Mouse (Mus musculus) inflammation-experienced regulatory T-cells, adult 6 months (primary cell): ENCODE results near the gene Arl6. TPM values are rescaled to one million over a fixed set of nuclear protein-coding genes. Genes with fewer than 3 reads are reported as not detected.

Experiments used
- ATAC-seq: one replicate; pipeline ENCODE4 v1.8.0; 2017
- polyA plus RNA-seq, 3 experiments: library from polyadenylated mRNA; unstranded; fragments of 100-300 nt; shearing (Covaris generic); gene quantifications; one replicate each; pipeline ENCODE4 v1.2.1; 2017

Gene Arl6
- polyA plus RNA-seq = 1 to 10 TPM; 3.9 to 7.6 (median 3.9) TPM

- peak; percentile 96 for ATAC-seq
Observed at GRCm38 (mm10) chr16:59639102-59639691, at the start of gene Arl6. Gene Arl6, minus strand, starts transcription at chr16:59639391.

GRCm38 (mm10) chr16:59685135-59685534, 45.9 kb upstream of the Arl6 start:
- no peak for ATAC-seq

DNA sequence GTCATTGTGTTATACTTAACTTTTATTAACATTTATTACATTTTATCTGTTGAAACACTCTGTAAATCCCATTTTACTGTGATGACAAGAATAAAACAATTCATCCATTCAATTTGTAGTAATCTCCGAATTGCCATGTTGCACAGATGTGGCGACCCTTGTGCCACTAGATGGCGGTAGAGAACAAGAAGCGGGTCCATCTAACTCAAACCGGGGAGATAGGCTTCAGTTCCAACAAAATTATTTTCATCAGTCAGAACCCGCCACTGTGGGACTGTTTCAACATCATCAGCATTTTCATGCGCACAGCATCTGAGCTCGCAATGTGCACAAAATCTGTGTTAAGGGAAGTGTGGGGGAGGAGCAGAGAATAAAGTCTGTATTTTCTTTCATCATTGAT, 44.2 kb upstream of the Arl6 start:
- ATAC-seq = peak; percentile 63

GRCm38 (mm10) chr16:59682216-59682891, 43.2 kb upstream of the Arl6 start:
- no peak for ATAC-seq

- no peak for ATAC-seq
Observed at GRCm38 (mm10) chr16:59666938-59667337, 27.7 kb upstream of the Arl6 start.

GRCm38 (mm10) chr16:59643766-59644165, 4.6 kb upstream of the Arl6 start:
- ATAC-seq = no peak

DNA sequence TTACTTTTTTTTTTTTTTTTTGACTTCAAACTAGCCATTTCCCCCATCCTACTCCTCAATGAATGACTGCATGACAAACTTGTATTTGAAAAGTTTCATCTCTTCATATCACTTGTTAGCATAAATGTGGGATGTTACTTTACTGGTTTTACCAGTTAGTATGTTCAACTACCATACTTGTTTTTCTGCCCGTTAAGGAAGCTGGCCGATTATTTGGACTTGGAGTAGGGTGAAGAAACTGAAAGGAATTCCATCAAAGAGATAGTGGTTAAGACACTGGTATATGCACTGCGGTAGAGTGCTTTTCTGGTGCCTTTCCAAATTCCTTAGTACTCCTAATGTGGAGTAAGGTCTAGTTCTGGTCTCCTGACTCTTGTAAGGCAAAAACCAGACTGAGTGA, 794 bp upstream of the Arl6 start:
- ATAC-seq = no peak

DNA sequence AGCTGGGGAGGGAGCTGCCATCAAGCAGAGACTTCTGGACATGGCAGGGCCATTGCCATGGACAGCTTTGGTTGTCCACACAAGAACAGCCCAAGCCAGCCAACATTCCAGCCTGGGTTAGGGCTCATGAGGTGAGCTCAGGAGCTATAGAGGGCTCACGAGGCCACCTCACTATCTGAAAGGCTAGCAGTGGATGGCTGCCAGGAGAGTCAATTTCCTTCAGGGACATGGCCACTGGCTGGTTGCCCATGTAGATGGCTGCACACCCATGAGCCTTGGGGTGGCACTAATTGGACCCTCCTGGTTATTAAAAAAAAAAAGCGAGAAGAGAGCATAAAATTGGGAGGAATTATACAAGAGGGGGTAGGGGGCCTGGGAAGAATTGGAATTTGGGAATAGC, 4.6 kb downstream of the Arl6 start:
- ATAC-seq = no peak

GRCm38 (mm10) chr16:59621554-59621953, 17.6 kb downstream of the Arl6 start:
- no peak for ATAC-seq

GRCm38 (mm10) chr16:59617167-59617566, 22.0 kb downstream of the Arl6 start:
- peak; percentile 95 for ATAC-seq

DNA sequence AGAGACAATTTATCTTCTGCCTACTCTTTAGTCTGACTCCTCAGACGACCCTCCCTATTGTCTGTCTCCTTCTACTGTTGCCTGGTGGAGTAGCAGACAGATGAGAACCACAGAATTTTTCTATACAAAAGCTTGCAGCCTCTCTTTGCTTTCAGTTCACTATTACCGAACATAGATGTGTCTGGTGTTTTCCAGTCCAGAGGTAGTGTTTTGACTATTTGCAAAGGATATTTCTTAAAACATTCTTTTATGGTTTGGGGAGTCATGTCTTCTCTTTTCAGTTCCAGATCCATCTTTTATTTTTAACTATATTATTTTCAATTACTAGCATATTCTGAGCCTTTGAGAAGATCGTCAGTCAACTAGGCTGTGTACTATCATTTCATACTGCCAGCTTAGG, 23.5 kb downstream of the Arl6 start:
- ATAC-seq = no peak

GRCm38 (mm10) chr16:59610750-59611149, 28.4 kb downstream of the Arl6 start:
- no peak for ATAC-seq

GRCm38 (mm10) chr16:59604078-59604781, 35.0 kb downstream of the Arl6 start:
- ATAC-seq = no peak

GRCm38 (mm10) chr16:59600311-59601251, 38.6 kb downstream of the Arl6 start, which contains the start of gene Crybg3:
Gene Crybg3, minus strand, starts transcription at chr16:59600979.
- ATAC-seq = peak; percentile 62

GRCm38 (mm10) chr16:59599411-59600265, 39.6 kb downstream of the Arl6 start:
- no peak for ATAC-seq

DNA sequence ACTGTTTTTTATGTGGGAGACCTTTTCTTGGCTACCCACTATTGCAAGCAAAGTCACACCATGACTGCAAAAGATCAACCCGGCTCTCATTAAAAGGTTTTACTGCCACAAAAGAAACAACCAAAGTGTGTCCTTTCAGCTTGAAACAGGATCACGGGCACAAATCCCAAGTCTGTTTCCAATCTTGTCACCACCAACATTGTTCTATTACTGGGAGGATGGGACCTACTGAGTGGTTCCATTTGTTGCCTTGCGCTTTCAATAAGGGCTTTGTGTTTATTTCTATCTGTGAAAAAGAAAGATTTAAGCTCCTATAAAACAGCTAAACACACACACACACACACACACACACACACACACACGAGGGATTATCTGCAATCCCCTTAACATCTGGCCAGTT, 40.2 kb downstream of the Arl6 start:
- ATAC-seq = no peak

DNA sequence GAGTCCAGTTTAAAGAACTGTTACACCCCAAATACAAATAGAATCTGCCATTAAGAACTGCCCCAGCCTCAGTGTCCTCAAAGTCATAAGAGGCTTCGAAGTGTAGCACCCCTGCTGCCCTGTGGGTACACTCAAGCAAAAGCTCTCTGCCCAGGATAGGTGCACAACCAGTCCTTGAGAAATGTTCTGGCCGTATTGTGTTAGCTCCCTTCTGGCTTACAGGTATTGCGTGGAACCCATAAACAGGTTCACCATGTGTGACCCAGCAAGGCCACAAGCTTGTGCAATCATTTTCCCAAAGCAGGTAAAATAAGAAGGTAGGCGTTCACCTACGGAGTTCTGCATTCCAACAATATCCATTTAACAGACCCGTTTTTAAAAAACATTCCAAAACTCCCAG, 41.9 kb downstream of the Arl6 start:
- ATAC-seq = no peak

DNA sequence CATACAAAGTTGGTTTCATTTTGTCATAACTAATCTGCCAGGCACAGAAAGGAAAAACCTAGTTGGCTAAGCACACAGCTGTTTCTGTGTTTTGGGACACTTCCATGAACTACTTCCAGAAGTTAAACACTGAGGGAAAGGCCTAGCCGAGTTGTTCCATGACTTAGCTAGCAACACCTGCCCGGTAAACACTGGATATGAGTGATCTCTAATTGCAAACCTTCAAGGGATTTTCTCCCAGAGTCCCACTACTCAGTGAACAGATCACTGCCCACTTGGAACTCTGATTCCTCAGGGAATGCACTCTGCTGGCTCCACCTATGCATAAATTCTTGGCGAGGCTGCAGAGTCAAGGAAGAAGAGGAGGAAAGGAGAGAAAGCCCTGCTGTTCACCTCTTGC, 44.5 kb downstream of the Arl6 start:
- no peak for ATAC-seq

- no peak for ATAC-seq
Observed at GRCm38 (mm10) chr16:59590790-59591189, 48.4 kb downstream of the Arl6 start.

DNA sequence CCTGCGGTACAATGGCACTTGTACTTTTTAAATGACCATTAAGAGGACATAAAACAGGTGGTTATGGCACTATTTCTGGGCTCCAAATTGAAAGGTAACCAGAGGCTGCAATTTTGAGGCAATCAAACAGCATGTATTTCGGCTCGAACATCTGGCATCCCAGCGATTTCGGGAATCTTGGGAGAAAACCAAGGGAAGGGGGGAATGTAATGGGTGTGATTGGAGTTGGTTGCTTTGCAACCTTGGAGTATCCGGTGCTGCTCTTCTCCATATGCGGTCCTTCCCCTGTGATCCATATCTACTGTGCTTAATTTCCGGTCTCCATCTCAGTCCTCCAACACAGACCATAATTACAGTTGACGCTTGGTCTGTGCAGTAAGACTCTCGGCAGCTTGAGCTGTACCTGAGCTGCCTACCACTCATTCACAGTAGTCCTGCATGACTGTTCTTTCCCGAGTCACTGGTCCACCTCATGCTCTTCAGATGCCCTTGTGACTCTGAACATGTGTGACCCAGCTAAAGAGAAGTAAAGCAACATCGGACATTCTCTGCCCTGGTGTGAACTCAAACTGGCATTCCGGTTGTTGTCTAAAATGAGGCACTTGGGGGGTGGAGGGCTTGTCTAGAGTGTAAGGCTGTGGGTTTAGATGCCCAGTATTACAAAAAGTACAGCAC, 50.7 kb downstream of the Arl6 start:
- ATAC-seq = no peak

- ATAC-seq = no peak
Observed at GRCm38 (mm10) chr16:59587816-59588215, 51.4 kb downstream of the Arl6 start.
